Mouse (Mus musculus): Measurements from ENCODE around the gene Olfr1555-ps1. TPM values are rescaled to one million over a fixed set of nuclear protein-coding genes. Genes with fewer than 3 reads are reported as not detected.

Olfr1555-ps1 gene
- total and polyA plus RNA-seq, 2 experiments = not detected

GRCm38 (mm10) chr19:12134289-12134688 lies 35.6 kb downstream of the Olfr1555-ps1 start:
- Histone ChIP-seq H3K27me3 (ENCODE audit: control insufficient read depth, insufficient read depth, low read length) (no peaks in the 10 kb centered on the region), H3K27ac (replicated peaks; ENCODE audit: insufficient read depth, low read depth, low read length) (no peak overlapping the region), H3K79me2 (ENCODE audit: control insufficient read depth, insufficient read depth, low read length) (no peaks in the 10 kb centered on the region), H3K36me3 (ENCODE audit: control insufficient read depth, insufficient read depth, low read length) (no peaks in the 10 kb centered on the region), H3K4me3 (ENCODE audit: insufficient read depth, low read depth, low read length) (no peak overlapping the region), H3K4me1 (ENCODE audit: control insufficient read depth, insufficient read depth, low read length) (no peaks in the 10 kb centered on the region), H3K9ac (ENCODE audit: low read depth, low read length) (no peak overlapping the region)
- TF ChIP-seq POLR2A (IDR thresholded peaks at IDR 0.05; ENCODE audit: extremely low read depth, insufficient read depth, low read length) (no peak), CTCF (IDR thresholded peaks at IDR 0.05; ENCODE audit: low read depth, low read length) (no peak)
- peak; percentile 10 for DNase-seq (ENCODE audit: extremely low read depth, low read depth, low spot score)
- WGBS = 51% methylated on average over 2 of the region's 2 CpGs

DNA sequence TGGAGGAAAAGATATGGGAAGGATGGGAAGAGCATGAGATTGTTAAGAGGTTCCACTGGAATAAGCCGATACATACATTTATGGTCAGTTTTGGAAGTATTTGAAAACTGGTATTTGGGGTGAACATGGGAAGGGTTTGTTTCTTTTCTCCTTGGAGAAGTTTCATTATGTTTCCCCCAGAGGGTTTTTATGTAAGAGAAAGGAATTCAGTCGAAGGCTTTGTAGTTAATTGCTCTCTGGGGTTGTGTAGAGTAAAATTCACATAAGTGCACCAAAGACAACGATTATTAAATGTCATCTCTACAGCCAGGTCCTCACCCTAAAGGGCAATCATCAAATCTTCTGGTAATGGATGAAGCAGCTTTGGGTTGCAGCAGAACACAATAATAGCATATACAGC lies 46.8 kb downstream of the Olfr1555-ps1 start, which contains the start of gene Olfr76:
Olfr76 (minus strand) TSS at position 101 of the 400 bp plus-strand sequence.
- Histone ChIP-seq H3K4me3 (ENCODE audit: insufficient read depth, low read depth, low read length) (no peak within 1 kb of the TSS), H3K79me2 (ENCODE audit: control insufficient read depth, insufficient read depth, low read length) (no peaks in the 10 kb centered on the region), H3K9ac (ENCODE audit: low read depth, low read length) (no peak within 1 kb of the TSS), H3K4me1 (ENCODE audit: control insufficient read depth, insufficient read depth, low read length) (no peaks in the 10 kb centered on the region), H3K36me3 (ENCODE audit: control insufficient read depth, insufficient read depth, low read length) (no peaks in the 10 kb centered on the region), H3K27me3 (ENCODE audit: control insufficient read depth, insufficient read depth, low read length) (no peaks in the 10 kb centered on the region), H3K27ac (replicated peaks; ENCODE audit: insufficient read depth, low read depth, low read length) (no peak within 1 kb of the TSS)
- 74% methylated on average over 3 of the region's 3 CpGs for WGBS
- DNase-seq (ENCODE audit: extremely low read depth, low read depth, low spot score) = no peak
- TF ChIP-seq CTCF (IDR thresholded peaks at IDR 0.05; ENCODE audit: low read depth, low read length) (no peak), POLR2A (IDR thresholded peaks at IDR 0.05; ENCODE audit: extremely low read depth, insufficient read depth, low read length) (no peak)

GRCm38 (mm10) chr19:12116464-12116863 lies 53.4 kb downstream of the Olfr1555-ps1 start:
- no peak overlapping the region for H3K9ac ChIP-seq (ENCODE audit: low read depth, low read length)
- no peak overlapping the region for H3K4me3 ChIP-seq (ENCODE audit: insufficient read depth, low read depth, low read length)
- DNase-seq (ENCODE audit: extremely low read depth, low read depth, low spot score) = no peak
- H3K27ac ChIP-seq (replicated peaks; ENCODE audit: insufficient read depth, low read depth, low read length) = no peak overlapping the region
- no peaks in the 10 kb centered on the region for H3K79me2 ChIP-seq (ENCODE audit: control insufficient read depth, insufficient read depth, low read length)
- H3K36me3 ChIP-seq (ENCODE audit: control insufficient read depth, insufficient read depth, low read length) = no peaks in the 10 kb centered on the region
- no peaks in the 10 kb centered on the region for H3K4me1 ChIP-seq (ENCODE audit: control insufficient read depth, insufficient read depth, low read length)
- no peak for TF ChIP-seq CTCF (IDR thresholded peaks at IDR 0.05; ENCODE audit: low read depth, low read length)
- TF ChIP-seq POLR2A (IDR thresholded peaks at IDR 0.05; ENCODE audit: extremely low read depth, insufficient read depth, low read length) = no peak
- 81% methylated on average over 3 of the region's 3 CpGs for WGBS
- H3K27me3 ChIP-seq (ENCODE audit: control insufficient read depth, insufficient read depth, low read length) = no peaks in the 10 kb centered on the region; the same call in 1 of the 2 replicates

DNA sequence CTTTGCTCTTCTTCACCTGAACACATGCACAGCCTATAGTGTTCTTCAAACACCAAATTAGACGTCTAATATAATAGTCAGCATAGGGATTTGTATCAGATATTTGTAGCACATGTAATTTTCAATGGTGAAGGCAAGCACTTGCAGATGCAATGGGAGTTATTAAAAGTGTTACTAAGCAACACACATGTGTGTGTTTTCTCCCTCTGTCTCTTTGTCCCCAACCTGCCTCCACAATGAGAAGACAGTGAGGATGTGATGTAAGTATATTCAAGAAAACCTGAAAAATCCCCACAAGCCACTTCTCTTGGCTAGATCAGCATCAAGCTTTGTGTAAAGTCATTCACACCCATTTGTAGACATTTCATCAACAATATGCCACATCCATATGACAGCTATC lies 54.1 kb downstream of the Olfr1555-ps1 start, which contains the start of gene Olfr1428:
Olfr1428 (minus strand) TSS at position 101 of the 400 bp plus-strand sequence.
- H3K27me3 ChIP-seq (ENCODE audit: control insufficient read depth, insufficient read depth, low read length) = no peaks in the 10 kb centered on the region; the same call in 1 of the 2 replicates
- no peaks in the 10 kb centered on the region for H3K36me3 ChIP-seq (ENCODE audit: control insufficient read depth, insufficient read depth, low read length)
- no peak for DNase-seq (ENCODE audit: extremely low read depth, low read depth, low spot score)
- WGBS = 63% methylated on average over 1 of the region's 1 CpGs
- H3K4me3 ChIP-seq (ENCODE audit: insufficient read depth, low read depth, low read length) = no peak within 1 kb of the TSS
- H3K79me2 ChIP-seq (ENCODE audit: control insufficient read depth, insufficient read depth, low read length) = no peaks in the 10 kb centered on the region
- no peak within 1 kb of the TSS for H3K27ac ChIP-seq (replicated peaks; ENCODE audit: insufficient read depth, low read depth, low read length)
- no peak for TF ChIP-seq CTCF (IDR thresholded peaks at IDR 0.05; ENCODE audit: low read depth, low read length)
- no peak for TF ChIP-seq POLR2A (IDR thresholded peaks at IDR 0.05; ENCODE audit: extremely low read depth, insufficient read depth, low read length)
- H3K4me1 ChIP-seq (ENCODE audit: control insufficient read depth, insufficient read depth, low read length) = no peaks in the 10 kb centered on the region
- H3K9ac ChIP-seq (ENCODE audit: low read depth, low read length) = no peak within 1 kb of the TSS

Other genes starting within 250 kb of the Olfr1555-ps1 start
- gene Osbp, start 204.2 kb downstream of the Olfr1555-ps1 start, total RNA-seq (2014; rRNA removed) = 22.8 and 27.9 TPM in 2 replicates
- gene Osbp, start 204.2 kb downstream of the Olfr1555-ps1 start, polyA plus RNA-seq (2012; rRNA removed) = 13.4 and 14.1 TPM in 2 replicates
- not detected in 2 replicates for gene Olfr1423, start 128.8 kb downstream of the Olfr1555-ps1 start, total RNA-seq (2014; rRNA removed)
- gene Olfr1423, start 128.8 kb downstream of the Olfr1555-ps1 start, polyA plus RNA-seq (2012; rRNA removed) = not detected in 2 replicates
- gene Olfr1424, start 107.4 kb downstream of the Olfr1555-ps1 start, total RNA-seq (2014; rRNA removed) = not detected in 2 replicates
- not detected in 2 replicates for gene Olfr1424, start 107.4 kb downstream of the Olfr1555-ps1 start, polyA plus RNA-seq (2012; rRNA removed)
- gene Olfr1425, start 92.4 kb downstream of the Olfr1555-ps1 start, total RNA-seq (2014; rRNA removed) = not detected in 2 replicates
- not detected in 2 replicates for gene Olfr1425, start 92.4 kb downstream of the Olfr1555-ps1 start, polyA plus RNA-seq (2012; rRNA removed)
- not detected in 2 replicates for gene Olfr1426, start 78.1 kb downstream of the Olfr1555-ps1 start, total RNA-seq (2014; rRNA removed)
- not detected in 2 replicates for gene Olfr1426, start 78.1 kb downstream of the Olfr1555-ps1 start, polyA plus RNA-seq (2012; rRNA removed)
- not detected in 2 replicates for gene Olfr1427, start 66.8 kb downstream of the Olfr1555-ps1 start, total RNA-seq (2014; rRNA removed)
- not detected in 2 replicates for gene Olfr1427, start 66.8 kb downstream of the Olfr1555-ps1 start, polyA plus RNA-seq (2012; rRNA removed)
- gene Olfr1428, start 54.2 kb downstream of the Olfr1555-ps1 start, total RNA-seq (2014; rRNA removed) = not detected in 2 replicates
- not detected in 2 replicates for gene Olfr1428, start 54.2 kb downstream of the Olfr1555-ps1 start, polyA plus RNA-seq (2012; rRNA removed)
- gene Olfr76, start 46.9 kb downstream of the Olfr1555-ps1 start, total RNA-seq (2014; rRNA removed) = not detected in 2 replicates
- not detected in 2 replicates for gene Olfr76, start 46.9 kb downstream of the Olfr1555-ps1 start, polyA plus RNA-seq (2012; rRNA removed)
- not detected in 2 replicates for gene Olfr1431, start 30.5 kb upstream of the Olfr1555-ps1 start, total RNA-seq (2014; rRNA removed)
- gene Olfr1431, start 30.5 kb upstream of the Olfr1555-ps1 start, polyA plus RNA-seq (2012; rRNA removed) = not detected in 2 replicates
- gene Olfr1432, start 62.5 kb upstream of the Olfr1555-ps1 start, total RNA-seq (2014; rRNA removed) = not detected in 2 replicates
- gene Olfr1432, start 62.5 kb upstream of the Olfr1555-ps1 start, polyA plus RNA-seq (2012; rRNA removed) = not detected in 2 replicates
- not detected in 2 replicates for gene Olfr262, start 71.5 kb upstream of the Olfr1555-ps1 start, total RNA-seq (2014; rRNA removed)
- gene Olfr262, start 71.5 kb upstream of the Olfr1555-ps1 start, polyA plus RNA-seq (2012; rRNA removed) = not detected in 2 replicates
- not detected in 2 replicates for gene Olfr235, start 90.9 kb upstream of the Olfr1555-ps1 start, total RNA-seq (2014; rRNA removed)
- not detected in 2 replicates for gene Olfr235, start 90.9 kb upstream of the Olfr1555-ps1 start, polyA plus RNA-seq (2012; rRNA removed)
- not detected in 2 replicates for gene Olfr1434, start 109.7 kb upstream of the Olfr1555-ps1 start, total RNA-seq (2014; rRNA removed)
- not detected in 2 replicates for gene Olfr1434, start 109.7 kb upstream of the Olfr1555-ps1 start, polyA plus RNA-seq (2012; rRNA removed)
- gene Olfr1436, start 129.0 kb upstream of the Olfr1555-ps1 start, total RNA-seq (2014; rRNA removed) = not detected in 2 replicates
- not detected in 2 replicates for gene Olfr1436, start 129.0 kb upstream of the Olfr1555-ps1 start, polyA plus RNA-seq (2012; rRNA removed)
- not detected in 2 replicates for gene Olfr1437, start 155.0 kb upstream of the Olfr1555-ps1 start, total RNA-seq (2014; rRNA removed)
- not detected in 2 replicates for gene Olfr1437, start 155.0 kb upstream of the Olfr1555-ps1 start, polyA plus RNA-seq (2012; rRNA removed)
- gene Olfr1438-ps1, start 165.8 kb upstream of the Olfr1555-ps1 start, total RNA-seq (2014; rRNA removed) = not detected in 2 replicates
- not detected in 2 replicates for gene Olfr1438-ps1, start 165.8 kb upstream of the Olfr1555-ps1 start, polyA plus RNA-seq (2012; rRNA removed)
- not detected in 2 replicates for gene Olfr1440, start 217.2 kb upstream of the Olfr1555-ps1 start, total RNA-seq (2014; rRNA removed)
- not detected in 2 replicates for gene Olfr1440, start 217.2 kb upstream of the Olfr1555-ps1 start, polyA plus RNA-seq (2012; rRNA removed)
- gene Olfr1441, start 247.3 kb upstream of the Olfr1555-ps1 start, total RNA-seq (2014; rRNA removed) = not detected in 2 replicates
- not detected in 2 replicates for gene Olfr1441, start 247.3 kb upstream of the Olfr1555-ps1 start, polyA plus RNA-seq (2012; rRNA removed)

All from liver, adult 2 months (tissue).